Mouse (Mus musculus) kidney, embryonic 14.5 days (tissue): ENCODE results near the gene Rom1. TPM values are rescaled to one million over a fixed set of nuclear protein-coding genes. Genes with fewer than 3 reads are reported as not detected.

Experiments
- ATAC-seq: fragments of 200-750 bp; cut with Nextera tagmentation; 2 replicates; pipeline ENCODE4 v1.8.0; 2017; ENCODE audit warnings: moderate number of reproducible peaks, mild to moderate bottlenecking, moderate TSS enrichment, moderate library complexity; ENCODE audit not compliant: low FRiP score, low TSS enrichment
- H3K27ac ChIP-seq: fragments of 300-500 bp; sonication (generic); 2 replicates; pipeline ENCODE4 v1.5.1; 2014; ENCODE audit warnings: low read depth, mild to moderate bottlenecking, low read length, moderate library complexity, mixed read lengths
- H3K27me3 ChIP-seq: fragments of 300-500 bp; sonication (generic); 2 replicates; pipeline ENCODE4 v1.6.1; 2014; ENCODE audit warnings: mild to moderate bottlenecking, low read length; ENCODE audit not compliant: control insufficient read depth, insufficient read depth
- H3K36me3 ChIP-seq: fragments of 300-500 bp; sonication (generic); 2 replicates; pipeline ENCODE4 v1.6.1; 2014; ENCODE audit warnings: low read length, mixed read lengths; ENCODE audit not compliant: control insufficient read depth, insufficient read depth
- H3K4me1 ChIP-seq: fragments of 300-500 bp; sonication (generic); 2 replicates; pipeline ENCODE4 v1.6.1; 2014; ENCODE audit warnings: low read length, mixed read lengths; ENCODE audit not compliant: control insufficient read depth, insufficient read depth
- H3K4me2 ChIP-seq: fragments of 300-500 bp; sonication (generic); replicated peaks from 2 replicates; pipeline ENCODE4 v1.6.1; 2014; ENCODE audit warnings: low read depth, mild to moderate bottlenecking, low read length
- H3K4me3 ChIP-seq: fragments of 300-500 bp; sonication (generic); 2 replicates; pipeline ENCODE4 v1.5.1; 2014; ENCODE audit warnings: mild to moderate bottlenecking, low read length
- H3K9ac ChIP-seq: fragments of 300-500 bp; sonication (generic); 2 replicates; pipeline ENCODE4 v1.6.1; 2014; ENCODE audit warnings: low read depth, mild to moderate bottlenecking, low read length, moderate library complexity
- H3K9me3 ChIP-seq: fragments of 300-500 bp; sonication (generic); 2 replicates; pipeline ENCODE4 v1.6.1; 2016; ENCODE audit warnings: low read length; ENCODE audit not compliant: control insufficient read depth
- WGBS: fragments of 180-500 bp; shearing (Covaris S2); extraction: QIAGEN DNeasy Blood & Tissue Kit; methylation state at CpG from one replicate; pipeline ENCODE4 v1.1.7; 2014; 5-methylcytosine and 5-hydroxymethylcytosine counted together
- polyA plus RNA-seq: library from polyadenylated mRNA; unstranded; fragments of >200 nt; fragmentation: Nextera tagmentation; extraction: Ambion mirVana; gene quantifications from 2 replicates; pipeline ENCODE4 v1.2.1, GENCODE M21; 2014

Rom1 gene
- polyA plus RNA-seq, 1 experiment from 2014 or later, result 1.2 TPM

GRCm38 (mm10) chr19:8936736-8937135 lies 7.6 kb upstream of the Rom1 start:
- 90% methylated on average over 2 of the region's 2 CpGs for WGBS
- no peak for ATAC-seq
- Histone ChIP-seq H3K36me3 (peaks cover 48% of the 10 kb centered on the region), H3K27me3 (no peaks in the 10 kb centered on the region), H3K9me3 (no peaks in the 10 kb centered on the region), H3K9ac (no peak overlapping the region), H3K4me2 (no peak overlapping the region), H3K4me3 (no peak overlapping the region), H3K4me1 (peaks cover 4% of the 10 kb centered on the region; the same call in 1 of the 2 replicates), H3K27ac (no peak overlapping the region)

GRCm38 (mm10) chr19:8930771-8931170 lies 1.6 kb upstream of the Rom1 start:
- H3K4me3 ChIP-seq, result peak overlapping the region; percentile 82
- no peak for ATAC-seq
- peaks cover 16% of the 10 kb centered on the region for H3K4me1 ChIP-seq
- H3K4me2 ChIP-seq, result peak overlapping the region; percentile 83
- H3K27ac ChIP-seq, result no peak overlapping the region
- H3K9ac ChIP-seq, result peak overlapping the region; percentile 81; the same call in 1 of the 2 replicates
- H3K27me3 ChIP-seq, result no peaks in the 10 kb centered on the region
- H3K36me3 ChIP-seq, result peaks cover 52% of the 10 kb centered on the region
- H3K9me3 ChIP-seq, result no peaks in the 10 kb centered on the region
- 74% methylated on average over 7 of the region's 7 CpGs for WGBS

- Histone ChIP-seq H3K4me3 (peak overlapping the region; percentile 82), H3K9ac (peak overlapping the region; percentile 81), H3K9me3 (no peaks in the 10 kb centered on the region), H3K27ac (peak overlapping the region; percentile 83; the same call in 1 of the 2 replicates), H3K4me1 (peaks cover 16% of the 10 kb centered on the region), H3K27me3 (no peaks in the 10 kb centered on the region), H3K36me3 (peaks cover 50% of the 10 kb centered on the region), H3K4me2 (peak overlapping the region; percentile 83)
- 0 out of 2 replicates have a peak, but pooled peaks have one; percentile 20 for ATAC-seq
- WGBS, result 6% methylated on average over 11 of the region's 11 CpGs
These were observed 961 bp upstream of the Rom1 start for GRCm38 (mm10) chr19:8930117-8930516.

- Histone ChIP-seq H3K9ac (peak overlapping the region; percentile 81), H3K36me3 (peaks cover 42% of the 10 kb centered on the region), H3K4me2 (peak overlapping the region; percentile 83), H3K27ac (peak overlapping the region; percentile 83; the same call in 1 of the 2 replicates), H3K4me1 (peaks cover 16% of the 10 kb centered on the region), H3K27me3 (no peaks in the 10 kb centered on the region), H3K9me3 (no peaks in the 10 kb centered on the region), H3K4me3 (peak overlapping the region; percentile 82)
- ATAC-seq, result peak; percentile 24; the same call in 1 of the 2 replicates
- 19% methylated on average over 16 of the region's 16 CpGs for WGBS
These were observed 400 bp downstream of the Rom1 start for GRCm38 (mm10) chr19:8928689-8929223.

- Histone ChIP-seq H3K36me3 (peaks cover 35% of the 10 kb centered on the region), H3K9me3 (no peaks in the 10 kb centered on the region), H3K4me3 (no peak overlapping the region), H3K27me3 (no peaks in the 10 kb centered on the region), H3K27ac (no peak overlapping the region), H3K4me2 (no peak overlapping the region), H3K4me1 (peaks cover 16% of the 10 kb centered on the region), H3K9ac (no peak overlapping the region)
- 87% methylated on average over 12 of the region's 12 CpGs for WGBS
- no peak for ATAC-seq
These were observed 1.1 kb downstream of the Rom1 start for GRCm38 (mm10) chr19:8927891-8928525.

GRCm38 (mm10) chr19:8926766-8927165 lies 2.4 kb downstream of the Rom1 start:
- Histone ChIP-seq H3K27ac (no peak overlapping the region), H3K4me1 (peaks cover 17% of the 10 kb centered on the region), H3K4me2 (no peak overlapping the region), H3K9ac (no peak overlapping the region), H3K36me3 (peaks cover 34% of the 10 kb centered on the region; the same call in 1 of the 2 replicates), H3K9me3 (no peaks in the 10 kb centered on the region), H3K27me3 (no peaks in the 10 kb centered on the region), H3K4me3 (no peak overlapping the region)
- no peak for ATAC-seq
- WGBS, result 100% methylated on average over 2 of the region's 2 CpGs

- whole genome bisulfite sequencing, result 80% methylated on average over 9 of the region's 9 CpGs
These were observed 7.4 kb downstream of the Rom1 start for GRCm38 (mm10) chr19:8921741-8922140.

GRCm38 (mm10) chr19:8920836-8921291 lies 8.3 kb downstream of the Rom1 start:
- Histone ChIP-seq H3K4me2 (peak overlapping the region; percentile 68), H3K27ac (peak overlapping the region; percentile 82), H3K36me3 (peaks cover 25% of the 10 kb centered on the region), H3K4me3 (peak overlapping the region; percentile 72), H3K4me1 (peaks cover 10% of the 10 kb centered on the region; the same call in 1 of the 2 replicates), H3K27me3 (no peaks in the 10 kb centered on the region), H3K9me3 (no peaks in the 10 kb centered on the region), H3K9ac (peak overlapping the region; percentile 68)
- no peak for ATAC-seq
- under 1% methylated on average over 6 of the region's 6 CpGs for WGBS

More at GRCm38 (mm10) chr19:8921741-8922140, 7.4 kb downstream of the Rom1 start:
- Histone ChIP-seq H3K27me3 (no peaks in the 10 kb centered on the region), H3K4me3 (0 out of 2 replicates have a peak overlapping the region, but pooled peaks have one; percentile 72), H3K9ac (no peak overlapping the region), H3K9me3 (no peaks in the 10 kb centered on the region), H3K4me2 (peak overlapping the region; percentile 68), H3K4me1 (peaks cover 10% of the 10 kb centered on the region; the same call in 1 of the 2 replicates), H3K36me3 (peaks cover 25% of the 10 kb centered on the region; the same call in 1 of the 2 replicates), H3K27ac (no peak overlapping the region)
- no peak for ATAC-seq
